Mouse (Mus musculus) bone marrow, adult 2 months (tissue): ENCODE data around the gene Zfp318.

Experiments used
- CTCF ChIP-seq: fragments of 200-500 bp; IDR thresholded peaks from 2 replicates; pipeline ENCODE4 v1.5.1; 2011; ENCODE audit warnings: low read length, control low read depth; ENCODE audit not compliant: control insufficient read depth, insufficient read depth
- POLR2A ChIP-seq: fragments of 200-500 bp; IDR thresholded peaks from 2 replicates; pipeline ENCODE4 v1.6.1; 2011; ENCODE audit warnings: low read depth, mild to moderate bottlenecking, control low read depth, low read length, borderline replicate concordance; ENCODE audit not compliant: control insufficient read depth

GRCm38 (mm10) chr17:46467830-46468229 is 84.3 kb downstream of the Zfp318 start:
- TF ChIP-seq CTCF (no peak), POLR2A (no peak)
